Mouse (Mus musculus) monocyte, adult 5-6 weeks (primary cell): Measurements from ENCODE around the gene Cryab. TPM values are rescaled to one million over a fixed set of nuclear protein-coding genes. Genes with fewer than 3 reads are reported as not detected.

Experiments
- ATAC-seq: fragments of 153-309, 156-312 bp; replicated peaks from 2 replicates; pipeline ENCODE4 v1.8.0; 2017; ENCODE audit warnings: mild to moderate bottlenecking; ENCODE audit not compliant: low TSS enrichment, insufficient number of reproducible peaks, severe bottlenecking, poor library complexity, low FRiP score
- total RNA-seq: library from RNA; stranded (forward); fragments of 200-1000, 200-491, 200-594 nt; gene quantifications from 3 replicates; pipeline ENCODE4 v1.2.3, GENCODE M21; 2017

Gene Cryab
- not detected in 3 replicates for total RNA-seq

DNA sequence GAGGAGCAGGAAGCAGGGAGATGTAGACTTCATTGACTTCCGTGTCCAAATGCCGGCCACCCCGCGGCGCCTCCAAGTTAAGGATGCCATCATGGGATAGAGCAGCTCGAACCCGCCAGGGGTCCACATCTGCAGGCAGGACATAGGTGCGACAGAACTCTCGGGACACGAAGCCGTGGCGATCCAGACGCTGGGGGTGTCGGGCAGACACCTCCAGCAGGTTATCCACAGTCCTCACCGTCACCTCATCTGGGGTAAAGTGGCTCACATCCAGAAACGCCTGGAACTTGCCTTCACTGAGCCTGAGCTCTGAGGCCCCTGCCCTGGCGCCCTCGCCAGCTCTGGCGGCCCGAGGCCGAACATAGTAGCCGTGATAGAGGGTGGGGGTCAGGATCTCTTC is at the start of gene Cryab:
Cryab (plus strand) TSS at position 3 of the 400 bp plus-strand sequence.
- no peak; the same call in 1 of the 2 replicates for ATAC-seq

- no peak for ATAC-seq
These were observed 46.2 kb upstream of the Cryab start for GRCm38 (mm10) chr9:50704907-50705306.

- ATAC-seq = no peak
These were observed 42.0 kb upstream of the Cryab start for GRCm38 (mm10) chr9:50709108-50709507.

DNA sequence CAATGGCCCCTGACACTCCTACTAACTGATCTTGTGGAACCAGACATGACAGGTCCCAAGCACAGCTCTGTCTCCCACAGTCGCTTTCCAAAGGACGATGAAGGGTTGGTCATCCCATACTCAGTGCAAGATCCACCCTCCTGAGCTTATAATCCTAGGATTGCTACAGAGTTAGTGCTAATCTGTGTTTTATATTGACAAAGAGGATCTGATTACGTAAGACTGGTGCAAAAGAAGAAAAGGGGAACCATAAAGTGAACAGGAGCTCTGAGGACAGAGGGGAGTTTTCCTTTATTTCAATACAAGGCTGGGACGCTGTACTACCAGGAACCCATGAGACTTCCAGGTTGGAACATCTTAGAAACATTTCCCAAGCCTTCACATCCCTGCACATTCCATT is 39.8 kb upstream of the Cryab start:
- ATAC-seq = peak; percentile 70

- no peak for ATAC-seq
These were observed 36.9 kb upstream of the Cryab start for GRCm38 (mm10) chr9:50714188-50714587.

DNA sequence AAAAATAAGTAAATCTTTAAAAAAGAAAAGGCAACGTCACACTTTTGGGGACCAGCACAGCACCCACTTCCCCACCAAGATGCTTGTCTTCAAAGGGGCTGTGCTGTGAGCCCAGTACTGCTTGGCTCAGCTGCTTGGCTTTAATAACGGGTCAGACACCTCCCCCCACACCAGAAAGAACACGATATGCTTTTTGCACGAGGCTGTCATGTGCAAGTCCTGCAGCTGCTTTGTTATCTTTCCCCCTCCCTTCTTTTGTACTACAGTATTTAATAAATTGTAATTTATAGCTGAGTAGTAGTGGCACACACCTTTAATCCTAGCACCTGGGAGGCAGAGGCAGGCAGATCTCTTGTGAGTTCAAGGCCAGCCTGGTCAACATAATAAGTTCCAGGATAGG is 32.2 kb upstream of the Cryab start:
- ATAC-seq = no peak

GRCm38 (mm10) chr9:50721061-50721460 is 30.1 kb upstream of the Cryab start:
- ATAC-seq = no peak

DNA sequence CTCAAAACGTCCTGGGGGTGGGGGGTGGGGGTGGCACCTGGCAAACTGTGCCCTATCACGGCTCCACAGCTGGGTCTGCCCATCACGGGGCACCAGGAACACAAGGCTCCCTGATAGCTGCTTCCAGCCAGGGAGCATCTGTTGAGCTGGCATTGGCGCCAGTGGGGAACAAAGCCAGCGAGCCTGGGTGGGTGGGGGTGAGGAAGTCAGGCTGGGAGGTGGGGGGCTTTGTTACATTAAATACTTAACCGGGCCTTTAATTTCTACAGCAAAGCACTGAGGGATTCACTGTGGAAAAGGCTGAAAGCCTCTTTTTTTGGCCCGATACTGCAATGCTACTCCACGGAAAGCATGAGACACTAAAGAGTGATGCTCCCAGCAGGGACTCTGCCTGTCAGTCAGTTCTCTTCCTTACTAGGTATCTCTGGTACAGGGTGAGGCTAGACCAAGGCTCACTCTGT is 28.6 kb upstream of the Cryab start:
- ATAC-seq = no peak

DNA sequence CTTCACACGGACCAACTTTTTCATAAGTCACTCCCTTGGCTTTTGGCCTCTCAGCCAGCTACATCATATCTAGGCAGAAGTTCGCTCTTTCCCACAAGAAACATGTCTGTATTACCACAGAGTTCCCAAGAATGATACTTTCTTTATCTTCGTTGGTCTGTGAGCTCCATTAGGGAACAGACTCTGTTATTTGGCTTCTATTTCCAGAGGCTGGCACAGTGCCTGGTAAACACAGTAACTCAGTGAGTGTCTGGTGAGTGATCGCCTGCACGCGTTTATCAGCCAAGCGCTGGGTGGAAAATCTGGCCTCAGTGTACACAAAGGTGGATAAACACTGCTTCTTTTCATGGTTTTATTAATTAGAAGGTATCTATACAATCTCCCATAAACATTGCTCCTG is 27.7 kb upstream of the Cryab start:
- no peak for ATAC-seq

DNA sequence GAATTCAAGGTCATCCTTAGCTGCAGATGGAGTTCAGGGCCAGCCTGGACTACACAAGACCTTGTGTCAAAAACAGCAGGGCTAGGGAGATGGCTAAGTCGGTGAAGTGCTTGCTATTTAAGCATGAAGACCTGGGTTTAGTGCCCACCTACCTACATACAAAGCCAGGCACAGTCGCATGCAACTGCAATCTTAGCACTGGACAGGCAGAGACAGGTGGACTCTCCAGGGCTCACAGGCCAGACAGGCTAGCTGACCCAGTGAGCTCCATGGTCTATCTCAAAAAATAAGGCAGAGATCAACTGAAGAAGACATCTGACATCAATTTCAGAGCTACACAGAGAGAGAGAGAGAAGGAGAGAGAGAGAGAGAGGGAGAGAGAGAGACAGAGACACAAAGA is 27.0 kb upstream of the Cryab start:
- ATAC-seq = no peak

DNA sequence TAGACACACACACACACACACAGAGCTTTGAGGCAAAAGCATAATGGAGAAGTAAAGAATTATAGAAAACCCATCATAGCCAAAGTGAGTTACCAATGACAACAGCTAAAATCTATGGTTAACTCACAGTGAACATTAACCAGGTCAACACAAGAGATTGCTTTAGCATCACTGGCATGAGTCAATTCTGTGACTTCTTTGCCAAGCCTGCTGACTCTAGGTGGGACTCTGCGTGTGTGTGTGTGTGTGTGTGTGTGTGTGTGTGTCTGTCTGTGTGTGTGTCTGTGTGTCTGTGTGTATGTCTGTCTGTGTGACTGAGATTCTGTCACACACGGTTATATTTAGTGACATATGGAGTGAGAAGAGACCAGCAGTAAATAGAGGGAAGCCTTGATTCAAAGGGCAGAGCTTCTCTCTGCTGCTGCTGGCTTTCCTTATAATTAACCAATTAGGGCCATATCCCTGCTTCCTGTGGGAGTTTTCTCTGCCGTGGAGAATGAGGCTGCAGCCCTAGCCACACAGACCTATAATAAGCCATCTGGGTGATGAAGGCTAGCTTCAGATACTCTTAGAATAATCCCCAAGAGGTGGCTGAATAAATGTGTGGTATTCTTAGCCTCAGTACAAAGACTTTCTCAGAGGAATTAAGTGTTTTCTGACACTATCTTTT is 26.3 kb upstream of the Cryab start:
- ATAC-seq = no peak

DNA sequence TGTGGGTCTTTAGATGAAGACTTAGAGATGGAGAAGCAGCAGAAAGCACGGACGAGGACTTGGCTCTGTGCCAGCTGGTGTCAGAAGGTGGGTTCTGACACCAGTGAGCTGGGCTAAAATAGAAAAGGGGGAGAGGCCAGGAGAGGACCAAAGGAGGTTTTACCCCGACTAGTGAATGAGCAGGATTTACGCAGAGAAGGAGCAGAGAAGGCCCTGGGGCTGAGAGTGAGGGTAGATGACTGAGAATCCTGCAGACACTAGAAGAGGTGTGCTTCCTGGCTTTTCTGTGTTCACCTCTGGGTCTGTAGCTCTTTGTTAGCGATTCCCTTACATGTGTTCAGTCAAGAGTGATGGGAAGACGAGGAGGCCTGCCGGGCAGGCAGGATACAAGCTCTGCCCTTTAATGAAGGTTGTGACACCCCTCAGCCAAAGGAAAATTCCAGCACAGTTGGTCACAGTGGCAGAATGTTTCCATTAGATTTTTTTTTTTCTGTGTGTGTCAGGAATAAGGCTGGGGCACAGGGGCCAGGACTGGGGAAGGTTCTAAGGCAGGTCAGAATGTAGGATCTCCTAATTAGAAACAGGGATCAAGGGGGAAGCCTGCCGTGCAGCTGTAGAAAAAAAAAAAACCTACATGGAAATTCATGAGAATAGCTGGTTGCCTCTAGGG is 25.1 kb upstream of the Cryab start:
- no peak for ATAC-seq

GRCm38 (mm10) chr9:50727171-50727924 is 23.8 kb upstream of the Cryab start:
- no peak for ATAC-seq

- ATAC-seq = no peak
These were observed 23.0 kb upstream of the Cryab start for GRCm38 (mm10) chr9:50727925-50728651.

GRCm38 (mm10) chr9:50729600-50729999 is 21.5 kb upstream of the Cryab start:
- ATAC-seq = no peak

DNA sequence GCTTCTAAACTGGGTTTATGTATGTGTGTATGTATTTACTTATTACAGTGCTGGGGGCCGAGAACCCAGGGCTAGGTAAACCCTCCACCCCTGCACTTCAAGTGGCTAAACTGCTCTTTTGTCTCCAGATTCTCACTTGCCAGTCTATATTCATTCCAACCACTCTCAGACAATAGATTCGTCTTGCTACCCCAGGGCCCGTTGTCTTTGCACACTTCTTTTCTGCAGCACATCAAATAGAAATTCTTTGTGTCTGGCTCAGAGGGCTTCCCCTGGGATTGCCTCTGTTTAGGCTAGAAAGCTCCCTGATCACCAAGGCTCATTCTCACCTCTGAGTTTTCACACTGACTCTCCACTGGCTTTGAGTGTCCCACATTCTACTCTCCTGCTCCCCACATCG is 18.6 kb upstream of the Cryab start:
- no peak for ATAC-seq

DNA sequence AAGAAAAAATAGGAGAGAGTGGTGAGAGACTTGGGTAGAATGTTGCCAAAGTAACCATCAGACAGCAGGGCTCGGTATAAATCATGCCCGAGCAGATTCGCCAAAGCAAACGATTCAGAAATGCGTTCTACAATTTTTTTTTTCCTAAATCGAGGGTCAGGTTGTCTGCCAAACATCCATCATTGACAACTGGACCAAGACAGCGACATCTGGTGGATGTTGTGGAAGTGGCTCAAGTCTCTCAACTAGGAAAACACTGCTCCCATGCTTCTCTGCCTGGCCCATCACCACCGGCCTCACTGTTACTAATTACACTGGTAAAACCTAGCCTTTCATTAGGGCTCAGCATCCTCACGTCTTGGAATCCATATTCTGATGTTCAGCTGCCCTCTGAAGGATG is 16.1 kb upstream of the Cryab start:
- no peak for ATAC-seq

DNA sequence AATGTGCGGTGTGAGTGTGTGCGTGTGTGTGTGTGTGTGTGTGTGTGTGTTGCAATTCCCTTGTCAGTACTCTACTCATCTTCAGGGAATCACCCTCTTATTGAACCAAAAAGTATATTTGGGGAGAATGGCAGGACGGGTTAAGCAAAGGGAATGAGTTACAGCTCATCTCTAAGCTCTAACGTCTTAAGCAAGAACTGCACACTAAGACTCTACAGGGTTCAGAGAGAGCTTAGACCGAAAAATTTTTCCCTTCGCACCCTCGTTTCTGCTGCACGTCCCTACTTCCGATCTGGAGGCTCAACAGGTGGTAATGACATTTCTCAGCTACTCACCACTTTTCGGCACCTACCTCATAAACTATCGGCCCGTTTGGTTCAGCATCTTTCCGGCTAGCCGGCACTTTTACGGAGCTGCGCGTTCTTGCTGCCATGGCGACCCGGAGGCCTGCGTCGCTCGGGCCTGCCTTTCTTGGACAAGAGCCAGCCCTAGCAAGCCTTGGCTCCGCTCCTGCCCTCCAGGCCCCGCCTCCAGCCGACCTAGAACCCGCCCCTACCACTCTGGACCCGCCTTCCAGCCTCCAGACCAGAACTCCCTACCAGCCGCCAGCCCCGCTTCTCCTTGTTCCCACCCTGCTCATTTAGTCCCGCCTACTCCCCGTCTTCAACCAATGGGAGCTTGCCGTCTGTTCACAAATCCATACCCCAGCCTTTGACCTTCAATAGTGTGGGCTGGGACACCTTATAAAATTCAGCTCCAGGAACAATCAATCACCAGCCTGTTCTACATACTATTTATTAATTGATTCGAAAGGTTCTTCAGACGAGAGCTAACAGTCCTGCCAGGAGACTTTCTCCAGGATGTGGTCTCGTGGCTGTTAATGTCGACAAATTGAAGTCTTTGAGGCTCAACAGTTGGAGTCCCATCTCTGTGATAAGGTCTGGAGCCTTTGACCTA is 11.9 kb upstream of the Cryab start, which contains the start of gene Dixdc1:
Dixdc1 (minus strand) TSS at position 604 of the 957 bp plus-strand sequence.
- peak; percentile 93 for ATAC-seq
